Mouse (Mus musculus): ENCODE measurements at regions not wholly inside any gene's neighbourhood (a gene's known extent, or its start where the extent isn't known, plus 50 kb on each side); places are given as distances from the start of the nearest gene placed in this dataset.

- no peak for TF ChIP-seq GATA1 (IDR thresholded peaks at IDR 0.05; ENCODE audit: low read depth, low read length)
- no peak for TF ChIP-seq MAFK (IDR thresholded peaks at IDR 0.05; ENCODE audit: borderline replicate concordance, low read depth, low read length)
- no peak for TF ChIP-seq CHD2 (IDR thresholded peaks at IDR 0.05; ENCODE audit: low read length)
- TF ChIP-seq CHD1 (IDR thresholded peaks at IDR 0.05; ENCODE audit: low read depth, low read length) = no peak
- TF ChIP-seq NRF1 (IDR thresholded peaks at IDR 0.05; ENCODE audit: insufficient read depth, low read depth, low read length, poor library complexity, severe bottlenecking) = no peak
- no peak for TF ChIP-seq ZC3H11A (IDR thresholded peaks at IDR 0.05; ENCODE audit: low read depth, low read length)
- Histone ChIP-seq H3K36me3 (ENCODE audit: control insufficient read depth in 1 of 2, insufficient read depth in 2 of 2, low read length in 2 of 2) (no peaks in the 10 kb centered on the region), H3K9ac (ENCODE audit: control insufficient read depth, low read depth, low read length, poor library complexity, severe bottlenecking) (no peak overlapping the region), H3K9me3 (replicated peaks; ENCODE audit: insufficient read depth, low read length) (no peaks in the 10 kb centered on the region), H3K27me3 (ENCODE audit: control insufficient read depth in 1 of 2, insufficient read depth in 2 of 2, low read length in 2 of 2) (no peaks in the 10 kb centered on the region), H3K4me1 (ENCODE audit: control insufficient read depth in 1 of 2, insufficient read depth in 2 of 2, low read length in 2 of 2) (no peaks in the 10 kb centered on the region), H3K4me3 (ENCODE audit: control insufficient read depth in 1 of 2, insufficient read depth in 1 of 2, low read depth in 2 of 2, low read length in 2 of 2) (no peak overlapping the region), H3K27ac (ENCODE audit: control insufficient read depth, low read depth, low read length) (no peak overlapping the region), H3K79me2 (ENCODE audit: control insufficient read depth, insufficient read depth, low read length, poor library complexity) (no peaks in the 10 kb centered on the region)
- no peak for DNase-seq (ENCODE audit: low read depth, low spot score)
Measured at GRCm38 (mm10) chr4:31499888-31500287, 464.0 kb upstream of the Map3k7 start.

- Histone ChIP-seq H3K9ac (ENCODE audit: control insufficient read depth, low read depth, low read length, poor library complexity, severe bottlenecking) (no peak overlapping the region), H3K27me3 (ENCODE audit: control insufficient read depth in 1 of 2, insufficient read depth in 2 of 2, low read length in 2 of 2) (no peaks in the 10 kb centered on the region), H3K36me3 (ENCODE audit: control insufficient read depth in 1 of 2, insufficient read depth in 2 of 2, low read length in 2 of 2) (no peaks in the 10 kb centered on the region), H3K79me2 (ENCODE audit: control insufficient read depth, insufficient read depth, low read length, poor library complexity) (no peaks in the 10 kb centered on the region), H3K27ac (ENCODE audit: control insufficient read depth, low read depth, low read length) (no peak overlapping the region), H3K9me3 (replicated peaks; ENCODE audit: insufficient read depth, low read length) (no peaks in the 10 kb centered on the region), H3K4me1 (ENCODE audit: control insufficient read depth in 1 of 2, insufficient read depth in 2 of 2, low read length in 2 of 2) (no peaks in the 10 kb centered on the region), H3K4me3 (ENCODE audit: control insufficient read depth in 1 of 2, insufficient read depth in 1 of 2, low read depth in 2 of 2, low read length in 2 of 2) (no peak overlapping the region)
- no peak for TF ChIP-seq UBTF (IDR thresholded peaks at IDR 0.05; ENCODE audit: borderline replicate concordance, insufficient read depth, low read depth, low read length)
- no peak for TF ChIP-seq HCFC1 (IDR thresholded peaks at IDR 0.05; ENCODE audit: low read depth, low read length)
- TF ChIP-seq MAX (IDR thresholded peaks at IDR 0.05; ENCODE audit: low read length) = no peak
- no peak for TF ChIP-seq MYB (IDR thresholded peaks at IDR 0.05; ENCODE audit: low read depth, low read length)
- no peak for TF ChIP-seq MAFK (IDR thresholded peaks at IDR 0.05; ENCODE audit: borderline replicate concordance, low read depth, low read length)
- TF ChIP-seq MEF2A (IDR thresholded peaks at IDR 0.05; ENCODE audit: extremely low read depth, insufficient replicate concordance, low read depth, low read length, poor library complexity, severe bottlenecking) = no peak
- TF ChIP-seq JUND (IDR thresholded peaks at IDR 0.05; ENCODE audit: low read depth, low read length) = no peak
- TF ChIP-seq MXI1 (IDR thresholded peaks at IDR 0.05; ENCODE audit: low read depth, low read length) = no peak
- TF ChIP-seq ETS1 (IDR thresholded peaks at IDR 0.05; ENCODE audit: low read depth, low read length) = no peak
- no peak for TF ChIP-seq MAZ (IDR thresholded peaks at IDR 0.05; ENCODE audit: low read depth, low read length)
- no peak for TF ChIP-seq ZMIZ1 (IDR thresholded peaks at IDR 0.05; ENCODE audit: low read depth, low read length)
- no peak for TF ChIP-seq RCOR1 (IDR thresholded peaks at IDR 0.05; ENCODE audit: low read depth, low read length)
- TF ChIP-seq TCF12 (IDR thresholded peaks at IDR 0.05; ENCODE audit: low read depth, low read length) = no peak
- no peak for TF ChIP-seq GATA1 (IDR thresholded peaks at IDR 0.05; ENCODE audit: low read depth, low read length)
- TF ChIP-seq ELF1 (IDR thresholded peaks at IDR 0.05; ENCODE audit: low read depth, low read length) = no peak
- TF ChIP-seq GABPA (IDR thresholded peaks at IDR 0.05; ENCODE audit: low read depth, low read length) = no peak
- no peak for TF ChIP-seq SIN3A (IDR thresholded peaks at IDR 0.05; ENCODE audit: low read length)
- no peak for DNase-seq (ENCODE audit: low read depth, low spot score)
Measured at GRCm38 (mm10) chr4:31500432-31500831, 463.5 kb upstream of the Map3k7 start.

Data from MEL (cell line).